Mouse (Mus musculus) myocyte (in vitro differentiated cells): ENCODE measurements around the gene Ptprh. TPM values are rescaled to one million over a fixed set of nuclear protein-coding genes. Genes with fewer than 3 reads are reported as not detected.

Experiments used
- H3K27me3 ChIP-seq: one replicate; pipeline ENCODE4 v1.6.1; 2011; ENCODE audit not compliant: control insufficient read depth, insufficient read depth, insufficient read length
- H3K36me3 ChIP-seq: one replicate; pipeline ENCODE4 v1.6.1; 2011; ENCODE audit not compliant: control insufficient read depth, insufficient read depth
- H3K4me2 ChIP-seq: one replicate; pipeline ENCODE4 v1.6.1; 2011; ENCODE audit warnings: low read depth, control low read depth
- H3K4me3 ChIP-seq: one replicate; pipeline ENCODE4 v1.5.1; 2011; ENCODE audit warnings: mild to moderate bottlenecking, control low read depth, moderate library complexity
- H3K79me2 ChIP-seq: one replicate; pipeline ENCODE4 v1.6.1; 2011; ENCODE audit not compliant: control insufficient read depth, insufficient read depth
- H3ac ChIP-seq: one replicate; pipeline ENCODE4 v1.6.1; 2011; ENCODE audit not compliant: control insufficient read depth, insufficient read length
- CEBPB ChIP-seq: IDR thresholded peaks from 2 replicates; pipeline ENCODE4 v1.6.1; 2011; ENCODE audit warnings: mild to moderate bottlenecking, moderate library complexity; ENCODE audit not compliant: poor library complexity, insufficient read depth, severe bottlenecking
- E2F4 ChIP-seq: IDR thresholded peaks from one replicate; pipeline ENCODE4 v1.6.1; 2011; ENCODE audit warnings: mild to moderate bottlenecking, control low read depth, moderate library complexity; ENCODE audit not compliant: insufficient read depth
- MAX ChIP-seq: IDR thresholded peaks from one replicate; pipeline ENCODE4 v1.6.1; 2011; ENCODE audit warnings: low read depth, mild to moderate bottlenecking, control low read depth
- MYOD1 ChIP-seq, 3 experiments: IDR thresholded peaks; one replicate each; pipeline ENCODE4 v1.6.1; 2011; ENCODE audit warnings: control low read depth in 2 of 3, low read depth in 2 of 3, mild to moderate bottlenecking in 2 of 3, moderate library complexity in 1 of 3; ENCODE audit not compliant: insufficient read length in 2 of 3, control insufficient read depth in 1 of 3
- MYOG ChIP-seq, 3 experiments: IDR thresholded peaks; one replicate each; pipeline ENCODE4 v1.6.1; 2011; ENCODE audit warnings: control low read depth in 2 of 3, low read depth in 2 of 3, mild to moderate bottlenecking in 2 of 3; ENCODE audit not compliant: insufficient read length in 2 of 3, control insufficient read depth in 1 of 3, insufficient read depth in 1 of 3
- POLR2A ChIP-seq: IDR thresholded peaks from one replicate; pipeline ENCODE4 v1.6.1; 2011; ENCODE audit warnings: low read depth, mild to moderate bottlenecking, control low read depth, moderate library complexity; ENCODE audit not compliant: insufficient read length
- POLR2AphosphoS2 ChIP-seq: IDR thresholded peaks from one replicate; pipeline ENCODE4 v1.6.1; 2011; ENCODE audit warnings: low read depth, control low read depth; ENCODE audit not compliant: insufficient read length
- REST ChIP-seq: IDR thresholded peaks from one replicate; pipeline ENCODE4 v1.6.1; 2011; ENCODE audit warnings: mild to moderate bottlenecking, control low read depth, moderate library complexity; ENCODE audit not compliant: insufficient read depth, insufficient read length
- SRF ChIP-seq: IDR thresholded peaks from one replicate; pipeline ENCODE4 v1.6.1; 2011; ENCODE audit warnings: low read depth; ENCODE audit not compliant: control insufficient read depth, insufficient read length
- TCF12 ChIP-seq: IDR thresholded peaks from one replicate; pipeline ENCODE4 v1.6.1; 2011; ENCODE audit warnings: mild to moderate bottlenecking, control low read depth; ENCODE audit not compliant: poor library complexity, insufficient read depth, severe bottlenecking
- TCF3 ChIP-seq: IDR thresholded peaks from one replicate; pipeline ENCODE4 v1.6.1; 2011; ENCODE audit warnings: low read depth, control low read depth; ENCODE audit not compliant: insufficient read length
- USF1 ChIP-seq: IDR thresholded peaks from one replicate; pipeline ENCODE4 v1.6.1; 2011; ENCODE audit warnings: low read depth, mild to moderate bottlenecking, control low read depth, moderate library complexity
- polyA plus RNA-seq: library from polyadenylated mRNA; unstranded; fragments of >200 nt; fragmentation: generic; extraction: Trizol; gene quantifications from one replicate; pipeline ENCODE4 v1.2.1, GENCODE M21; 2012; ENCODE audit warnings: missing spikeins

Gene Ptprh
- not detected for polyA plus RNA-seq

- Histone ChIP-seq H3K27me3 (no peaks in the 10 kb centered on the region), H3K79me2 (no peaks in the 10 kb centered on the region), H3ac (no peak within 1 kb of the TSS), H3K4me2 (no peak within 1 kb of the TSS), H3K36me3 (no peaks in the 10 kb centered on the region), H3K4me3 (no peak within 1 kb of the TSS)
- TF ChIP-seq MYOG (IDR thresholded peaks at IDR 0.05; ENCODE audit: control insufficient read depth in 1 of 3, insufficient read depth in 1 of 3, insufficient read length in 2 of 3, low read depth in 2 of 3) (no peak), TCF12 (no peak)
These were observed at the start of gene Ptprh for GRCm38 (mm10) chr7:4603873-4604272. Gene Ptprh (minus strand): TSS chr7:4604041.

DNA sequence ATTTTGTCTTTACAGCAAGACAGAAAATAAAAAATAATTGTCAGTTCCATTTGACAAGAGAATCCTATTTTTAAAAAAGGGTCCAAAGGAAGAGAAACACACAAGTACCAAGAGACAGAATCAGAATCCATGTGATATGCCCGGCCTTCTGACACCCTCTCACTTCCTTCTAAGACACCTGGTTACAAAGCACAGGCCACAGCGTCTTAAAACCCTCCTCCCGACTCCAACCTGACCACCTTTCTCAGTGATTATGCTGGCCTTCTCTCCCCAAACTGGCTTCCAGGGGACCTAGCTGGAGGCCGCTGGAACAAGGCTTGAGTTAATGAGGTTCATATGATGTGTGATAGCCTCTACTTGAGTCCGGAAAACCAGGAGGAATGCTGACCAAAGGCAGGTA, 49.5 kb upstream of the Ptprh start:
- Histone ChIP-seq H3K36me3 (no peaks in the 10 kb centered on the region), H3K27me3 (no peaks in the 10 kb centered on the region), H3K4me2 (no peak overlapping the region), H3K79me2 (peaks cover 76% of the 10 kb centered on the region), H3ac (no peak overlapping the region), H3K4me3 (no peak overlapping the region)
- TF ChIP-seq TCF3 = no peak
- no peak for TF ChIP-seq MYOD1 (IDR thresholded peaks at IDR 0.05; ENCODE audit: control insufficient read depth in 1 of 3, insufficient read length in 2 of 3, low read depth in 2 of 3)
- TF ChIP-seq TCF12 = no peak
- TF ChIP-seq MAX = no peak
- TF ChIP-seq POLR2A = no peak
- TF ChIP-seq CEBPB = no peak
- no peak for TF ChIP-seq POLR2AphosphoS2
- TF ChIP-seq REST = no peak
- no peak for TF ChIP-seq E2F4
- TF ChIP-seq MYOG (IDR thresholded peaks at IDR 0.05; ENCODE audit: control insufficient read depth in 1 of 3, insufficient read depth in 1 of 3, insufficient read length in 2 of 3, low read depth in 2 of 3) = no peak

- no peak overlapping the region for H3K4me2 ChIP-seq
- no peaks in the 10 kb centered on the region for H3K27me3 ChIP-seq
- H3ac ChIP-seq = no peak overlapping the region
- no peaks in the 10 kb centered on the region for H3K36me3 ChIP-seq
- no peak overlapping the region for H3K4me3 ChIP-seq
- TF ChIP-seq MYOD1 (IDR thresholded peaks at IDR 0.05; ENCODE audit: control insufficient read depth in 1 of 3, insufficient read length in 2 of 3, low read depth in 2 of 3) = no peak
- TF ChIP-seq USF1 = no peak
- TF ChIP-seq TCF3 = no peak
- TF ChIP-seq POLR2A = no peak
- TF ChIP-seq E2F4 = no peak
- no peak for TF ChIP-seq MYOG (IDR thresholded peaks at IDR 0.05; ENCODE audit: control insufficient read depth in 1 of 3, insufficient read depth in 1 of 3, insufficient read length in 2 of 3, low read depth in 2 of 3)
- no peak for TF ChIP-seq POLR2AphosphoS2
- TF ChIP-seq SRF = no peak
- TF ChIP-seq TCF12 = no peak
- H3K79me2 ChIP-seq = peaks cover 77% of the 10 kb centered on the region
These were observed 48.9 kb upstream of the Ptprh start for GRCm38 (mm10) chr7:4652726-4653125.

GRCm38 (mm10) chr7:4651581-4651980, 47.7 kb upstream of the Ptprh start:
- no peak overlapping the region for H3K4me3 ChIP-seq
- no peak overlapping the region for H3K4me2 ChIP-seq
- no peaks in the 10 kb centered on the region for H3K27me3 ChIP-seq
- H3ac ChIP-seq = no peak overlapping the region
- no peak for TF ChIP-seq MYOG (IDR thresholded peaks at IDR 0.05; ENCODE audit: control insufficient read depth in 1 of 3, insufficient read depth in 1 of 3, insufficient read length in 2 of 3, low read depth in 2 of 3)
- no peak for TF ChIP-seq POLR2A
- no peak for TF ChIP-seq USF1
- TF ChIP-seq REST = no peak
- no peak for TF ChIP-seq POLR2AphosphoS2
- TF ChIP-seq CEBPB = no peak
- no peak for TF ChIP-seq TCF12
- no peak for TF ChIP-seq MYOD1 (IDR thresholded peaks at IDR 0.05; ENCODE audit: control insufficient read depth in 1 of 3, insufficient read length in 2 of 3, low read depth in 2 of 3)
- TF ChIP-seq E2F4 = no peak
- no peak for TF ChIP-seq MAX
- no peak for TF ChIP-seq SRF
- no peak for TF ChIP-seq TCF3
- H3K79me2 ChIP-seq = peaks cover 67% of the 10 kb centered on the region
- no peaks in the 10 kb centered on the region for H3K36me3 ChIP-seq

DNA sequence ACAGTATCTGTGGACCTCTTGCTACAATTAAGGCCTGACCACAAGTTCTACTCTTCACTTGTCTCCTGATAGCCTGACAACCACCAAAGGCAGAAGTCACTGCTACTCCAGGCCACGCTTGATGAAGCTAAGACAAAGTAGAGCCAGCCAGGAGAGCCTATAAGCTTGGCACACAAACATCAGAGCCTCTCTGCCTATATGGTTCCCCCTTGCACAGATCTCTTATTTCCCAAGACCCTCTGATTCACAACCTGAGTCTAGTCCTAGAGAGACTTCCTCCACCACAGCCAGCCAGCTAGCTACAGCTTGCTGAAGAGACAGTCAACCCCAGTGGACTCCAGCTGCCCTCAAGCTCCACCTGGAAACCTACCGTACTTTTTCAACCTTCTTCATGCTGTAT, 44.2 kb upstream of the Ptprh start:
- Histone ChIP-seq H3K79me2 (peaks cover 32% of the 10 kb centered on the region), H3K36me3 (peaks cover 7% of the 10 kb centered on the region), H3K27me3 (no peaks in the 10 kb centered on the region), H3K4me2 (no peak overlapping the region), H3K4me3 (no peak overlapping the region), H3ac (no peak overlapping the region)
- TF ChIP-seq MAX (no peak), POLR2A (no peak), TCF3 (no peak), TCF12 (no peak), CEBPB (no peak), POLR2AphosphoS2 (no peak), MYOD1 (IDR thresholded peaks at IDR 0.05; ENCODE audit: control insufficient read depth in 1 of 3, insufficient read length in 2 of 3, low read depth in 2 of 3) (no peak), MYOG (IDR thresholded peaks at IDR 0.05; ENCODE audit: control insufficient read depth in 1 of 3, insufficient read depth in 1 of 3, insufficient read length in 2 of 3, low read depth in 2 of 3) (no peak), REST (no peak), SRF (no peak), E2F4 (no peak), USF1 (no peak)
